Mouse (Mus musculus): ENCODE data around the gene Retreg1.

- no peak for TF ChIP-seq CTCF (IDR thresholded peaks at IDR 0.05; ENCODE audit: insufficient read depth, low read depth, low read length)
- no peak for TF ChIP-seq POLR2A (IDR thresholded peaks at IDR 0.05; ENCODE audit: insufficient read depth, low read depth, low read length)
Observed at GRCm38 (mm10) chr15:25802194-25802593, 40.8 kb upstream of the Retreg1 start.

Data from olfactory bulb, adult 2 months (tissue).